Mouse (Mus musculus) liver, embryonic 13.5 days (tissue): Measurements from ENCODE around the gene Slc1a2. TPM values are rescaled to one million over a fixed set of nuclear protein-coding genes. Genes with fewer than 3 reads are reported as not detected.

Source experiments
- ATAC-seq: fragments of 200-750 bp; cut with Nextera tagmentation; 2 replicates; pipeline ENCODE4 v1.8.0; 2017; ENCODE audit warnings: low read depth, mild to moderate bottlenecking, moderate number of reproducible peaks, moderate library complexity
- DNase-seq: peaks from one replicate; pipeline ENCODE4 v3.0.0; 2022
- H3K27ac ChIP-seq: fragments of 300-500 bp; sonication (generic); 2 replicates; pipeline ENCODE4 v1.5.1; 2015; ENCODE audit warnings: moderate library complexity, mild to moderate bottlenecking, inconsistent platforms
- H3K27me3 ChIP-seq: fragments of 300-500 bp; sonication (generic); 2 replicates; pipeline ENCODE4 v1.6.1; 2015; ENCODE audit warnings: mild to moderate bottlenecking, inconsistent platforms
- H3K36me3 ChIP-seq: fragments of 300-500 bp; sonication (generic); 2 replicates; pipeline ENCODE4 v1.6.1; 2015; ENCODE audit warnings: mild to moderate bottlenecking, inconsistent platforms
- H3K4me1 ChIP-seq: fragments of 300-500 bp; sonication (generic); replicated peaks from 2 replicates; pipeline ENCODE4 v1.6.1; 2015; ENCODE audit warnings: inconsistent platforms
- H3K4me2 ChIP-seq: fragments of 300-500 bp; sonication (generic); 2 replicates; pipeline ENCODE4 v1.6.1; 2015; ENCODE audit warnings: inconsistent platforms, mild to moderate bottlenecking, moderate library complexity
- H3K4me3 ChIP-seq: fragments of 300-500 bp; sonication (generic); replicated peaks from 2 replicates; pipeline ENCODE4 v1.5.1; 2015; ENCODE audit warnings: mild to moderate bottlenecking, inconsistent platforms
- H3K9ac ChIP-seq: fragments of 300-500 bp; sonication (generic); 2 replicates; pipeline ENCODE4 v1.6.1; 2015; ENCODE audit warnings: mild to moderate bottlenecking, inconsistent platforms
- H3K9me3 ChIP-seq: fragments of 300-500 bp; sonication (generic); replicated peaks from 2 replicates; pipeline ENCODE4 v1.6.1; 2016; ENCODE audit warnings: inconsistent platforms
- WGBS: fragments of 180-500 bp; shearing (Covaris S2); methylation state at CpG from one replicate; pipeline ENCODE4 v1.1.7; 2015; ENCODE audit not compliant: insufficient replicate concordance; 5-methylcytosine and 5-hydroxymethylcytosine counted together
- polyA plus RNA-seq: library from polyadenylated mRNA; unstranded; fragments of >200 nt; fragmentation: Nextera tagmentation; extraction: Ambion mirVana; gene quantifications from 2 replicates; pipeline ENCODE4 v1.2.1, GENCODE M21; 2015

Slc1a2 gene
- polyA plus RNA-seq, 1 experiment from 2014 or later: 0.38 TPM

DNA sequence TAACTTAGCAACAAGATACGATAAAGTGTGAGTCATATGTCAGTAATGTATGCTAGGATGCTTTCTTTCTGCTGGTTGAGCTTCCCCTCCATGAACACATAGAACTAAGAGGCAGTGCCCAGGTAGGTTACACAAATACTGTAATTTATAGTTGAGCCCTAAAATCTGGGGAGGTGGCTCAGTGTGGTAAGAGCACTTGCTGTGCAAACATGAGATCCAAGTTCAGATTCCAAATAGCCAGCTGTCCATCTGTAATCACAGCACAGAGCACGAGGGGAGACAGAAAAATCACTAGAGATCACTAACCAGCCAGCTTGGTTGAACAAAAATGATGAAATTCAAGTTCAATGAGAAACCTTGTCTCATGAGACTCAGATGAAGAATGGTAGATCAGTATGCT lies 63.4 kb downstream of the Slc1a2 start:
- H3K4me3 ChIP-seq: no peak overlapping the region
- no peak overlapping the region for H3K4me2 ChIP-seq
- no peak overlapping the region for H3K27ac ChIP-seq
- H3K9ac ChIP-seq: no peak overlapping the region
- ATAC-seq (no peak), DNase-seq (no peak)
- H3K4me1 ChIP-seq: no peaks in the 10 kb centered on the region; the same call in 1 of the 2 replicates
- 53% methylated on average over 2 of the region's 2 CpGs for whole genome bisulfite sequencing
- H3K36me3 ChIP-seq: no peaks in the 10 kb centered on the region
- H3K27me3 ChIP-seq: no peaks in the 10 kb centered on the region
- no peaks in the 10 kb centered on the region for H3K9me3 ChIP-seq

DNA sequence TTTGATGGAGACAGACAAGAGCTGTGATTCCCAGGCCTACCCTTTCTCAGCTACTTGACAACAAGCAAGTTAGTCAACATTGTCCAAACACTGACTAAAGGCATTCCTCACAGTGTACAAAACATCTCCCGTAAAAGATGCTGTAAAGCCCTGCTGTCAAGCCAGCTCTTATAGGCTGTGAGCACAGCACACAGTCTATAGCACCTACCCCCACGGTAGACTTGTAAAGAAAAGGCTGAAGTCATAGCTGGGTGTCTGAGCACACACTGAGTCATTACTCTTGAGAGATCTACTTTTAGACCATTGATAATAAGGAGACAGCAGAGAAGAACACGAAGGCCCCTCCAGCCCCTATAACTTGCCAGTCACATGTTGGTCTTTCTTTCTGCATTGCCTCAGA lies 66.6 kb downstream of the Slc1a2 start:
- H3K9ac ChIP-seq: no peak overlapping the region
- H3K9me3 ChIP-seq: no peaks in the 10 kb centered on the region
- H3K27me3 ChIP-seq: no peaks in the 10 kb centered on the region
- H3K4me1 ChIP-seq: no peaks in the 10 kb centered on the region
- ATAC-seq: no peak
- H3K36me3 ChIP-seq: no peaks in the 10 kb centered on the region
- DNase-seq: no peak
- 64% methylated on average over 3 of the region's 3 CpGs for WGBS
- H3K4me2 ChIP-seq: no peak overlapping the region
- no peak overlapping the region for H3K27ac ChIP-seq
- no peak overlapping the region for H3K4me3 ChIP-seq

DNA sequence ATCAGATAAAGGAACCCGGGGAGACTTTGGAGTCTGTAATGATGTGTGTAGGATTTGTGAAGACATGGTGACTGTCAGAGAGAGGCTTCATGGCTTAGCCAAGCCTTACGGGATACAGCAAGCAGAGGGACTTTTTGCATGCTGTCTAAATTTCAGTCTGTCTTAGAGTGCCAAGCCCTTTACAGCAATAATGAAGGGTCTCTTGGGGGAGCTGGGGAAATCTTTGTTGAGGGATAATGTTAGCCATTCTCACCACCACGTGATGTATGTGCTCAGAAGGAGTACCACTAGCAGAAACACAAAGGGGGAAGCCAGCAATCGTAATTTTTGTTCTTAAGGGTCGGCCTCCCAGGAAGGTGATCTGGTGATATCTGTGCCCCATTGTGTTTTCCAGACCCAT lies 71.9 kb downstream of the Slc1a2 start:
- no peak overlapping the region for H3K4me2 ChIP-seq
- no peak overlapping the region for H3K9ac ChIP-seq
- no peaks in the 10 kb centered on the region for H3K27me3 ChIP-seq
- DNase-seq (no peak), ATAC-seq (no peak)
- 52% methylated on average over 5 of the region's 5 CpGs for WGBS
- no peaks in the 10 kb centered on the region for H3K36me3 ChIP-seq
- peaks cover 16% of the 10 kb centered on the region for H3K4me1 ChIP-seq
- H3K27ac ChIP-seq: no peak overlapping the region
- H3K4me3 ChIP-seq: no peak overlapping the region
- H3K9me3 ChIP-seq: no peaks in the 10 kb centered on the region

DNA sequence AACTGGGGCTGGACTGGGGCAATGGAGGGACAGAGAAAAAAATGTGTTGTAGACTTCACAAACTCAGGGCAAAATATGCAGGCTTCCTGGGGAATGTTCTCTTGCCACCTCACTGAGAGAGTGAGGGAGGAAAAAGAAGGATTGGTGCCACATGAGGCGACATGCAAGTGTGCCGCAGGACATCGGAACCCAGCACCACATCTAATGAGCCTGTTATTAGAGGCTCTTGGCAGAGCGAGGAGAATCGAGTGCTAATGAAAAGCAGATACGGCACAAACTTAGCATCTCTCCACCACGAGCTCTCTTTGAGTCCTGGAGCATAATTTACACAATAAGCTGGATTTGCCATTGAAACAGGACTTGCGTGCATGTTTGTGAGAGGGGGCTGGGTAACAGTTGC lies 72.3 kb downstream of the Slc1a2 start:
- Histone ChIP-seq H3K9ac (no peak overlapping the region), H3K4me2 (no peak overlapping the region), H3K27ac (no peak overlapping the region), H3K4me1 (peaks cover 16% of the 10 kb centered on the region), H3K4me3 (no peak overlapping the region), H3K27me3 (no peaks in the 10 kb centered on the region), H3K9me3 (no peaks in the 10 kb centered on the region), H3K36me3 (no peaks in the 10 kb centered on the region)
- ATAC-seq (no peak), DNase-seq (no peak)
- WGBS: 76% methylated on average over 8 of the region's 8 CpGs

DNA sequence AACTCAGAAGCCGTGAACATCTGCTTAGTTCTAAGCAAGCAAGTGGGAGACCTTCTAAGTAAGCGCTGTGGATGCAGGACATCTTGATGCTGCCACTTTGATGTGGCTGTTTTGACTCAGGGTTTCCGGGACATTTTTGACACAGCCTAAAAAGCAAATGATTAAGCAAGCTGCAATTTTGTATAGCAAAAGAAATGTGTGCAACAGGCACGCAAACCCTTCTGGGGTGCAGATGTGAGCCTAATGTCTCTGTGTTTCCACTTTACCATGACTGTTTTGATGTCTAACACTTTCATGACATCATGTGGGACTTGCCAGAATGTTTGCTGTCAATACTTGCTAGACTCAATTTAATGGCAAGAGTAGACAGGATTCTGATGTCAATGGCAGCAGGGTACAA lies 74.7 kb downstream of the Slc1a2 start:
- no peak for ATAC-seq
- no peak for DNase-seq
- Histone ChIP-seq H3K4me3 (no peak overlapping the region), H3K27me3 (no peaks in the 10 kb centered on the region), H3K27ac (no peak overlapping the region), H3K4me1 (peaks cover 16% of the 10 kb centered on the region), H3K9ac (no peak overlapping the region), H3K9me3 (no peaks in the 10 kb centered on the region), H3K36me3 (no peaks in the 10 kb centered on the region), H3K4me2 (no peak overlapping the region)
- 77% methylated on average over 4 of the region's 4 CpGs for WGBS

DNA sequence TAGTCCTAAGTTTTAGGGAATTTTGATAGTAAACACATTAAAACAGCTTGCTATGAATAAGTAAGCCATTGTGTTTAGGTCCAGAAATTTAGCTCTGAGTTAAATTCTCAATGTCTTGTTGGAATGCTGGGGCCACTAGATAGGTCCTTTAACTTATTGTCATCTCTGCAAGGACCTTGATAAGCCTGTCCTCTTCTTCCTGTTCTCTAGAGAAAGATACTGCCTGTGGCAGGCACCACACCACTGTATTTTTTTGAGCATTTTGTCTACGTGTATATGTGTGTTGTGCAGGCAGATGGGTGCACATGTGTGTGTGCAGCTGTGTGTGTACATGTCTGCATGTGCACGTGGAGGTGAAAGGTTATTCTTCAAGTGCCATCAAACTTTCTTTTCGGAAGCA lies 75.6 kb downstream of the Slc1a2 start:
- H3K27ac ChIP-seq: no peak overlapping the region
- no peaks in the 10 kb centered on the region for H3K27me3 ChIP-seq
- peaks cover 16% of the 10 kb centered on the region for H3K4me1 ChIP-seq
- 43% methylated on average over 3 of the region's 3 CpGs for WGBS
- H3K9ac ChIP-seq: no peak overlapping the region
- ATAC-seq (peak; percentile 77), DNase-seq (no peak)
- H3K4me2 ChIP-seq: no peak overlapping the region
- H3K9me3 ChIP-seq: no peaks in the 10 kb centered on the region
- H3K36me3 ChIP-seq: no peaks in the 10 kb centered on the region
- no peak overlapping the region for H3K4me3 ChIP-seq

DNA sequence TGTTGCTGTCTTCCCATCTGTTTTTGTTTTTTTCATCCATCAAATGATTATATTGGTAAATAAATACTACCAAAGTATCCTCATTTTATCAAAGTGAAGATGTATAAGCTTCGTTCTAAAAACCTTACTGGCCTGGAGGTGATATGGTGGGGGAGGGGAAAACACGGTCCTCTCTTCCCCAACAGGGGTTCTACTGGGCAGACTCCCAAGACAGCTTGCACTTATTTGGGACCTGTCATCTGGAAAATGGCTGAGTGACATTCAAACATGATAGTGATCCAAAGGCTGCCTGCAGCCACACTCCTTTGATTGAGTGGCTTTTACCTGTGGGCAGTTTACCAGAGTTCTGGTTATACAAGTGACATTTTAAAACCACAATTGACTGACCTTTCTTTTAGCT lies 76.6 kb downstream of the Slc1a2 start:
- Histone ChIP-seq H3K4me2 (no peak overlapping the region), H3K27ac (no peak overlapping the region), H3K27me3 (no peaks in the 10 kb centered on the region), H3K36me3 (no peaks in the 10 kb centered on the region), H3K9me3 (no peaks in the 10 kb centered on the region), H3K9ac (no peak overlapping the region), H3K4me1 (peaks cover 16% of the 10 kb centered on the region), H3K4me3 (no peak overlapping the region)
- no peak for DNase-seq
- WGBS: 51% methylated on average over 2 of the region's 2 CpGs
- ATAC-seq: no peak

DNA sequence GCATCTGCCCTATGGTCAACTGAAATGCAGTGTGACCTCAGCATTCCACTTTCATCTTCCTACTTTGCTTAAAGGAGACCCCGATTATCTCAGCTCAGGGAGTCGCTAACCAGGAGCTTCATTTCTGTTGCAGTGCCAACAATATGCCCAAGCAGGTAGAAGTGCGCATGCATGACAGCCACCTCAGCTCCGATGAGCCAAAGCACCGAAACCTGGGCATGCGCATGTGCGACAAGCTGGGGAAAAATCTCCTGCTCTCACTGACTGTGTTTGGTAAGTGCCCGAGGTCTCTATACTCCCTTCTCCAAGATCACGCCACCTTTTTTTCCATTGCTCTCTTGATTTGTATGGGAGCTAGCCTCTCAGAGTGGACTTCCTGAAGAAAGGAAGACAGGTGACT lies 77.4 kb downstream of the Slc1a2 start:
- Histone ChIP-seq H3K9me3 (no peaks in the 10 kb centered on the region), H3K27me3 (no peaks in the 10 kb centered on the region), H3K4me1 (peaks cover 16% of the 10 kb centered on the region), H3K36me3 (no peaks in the 10 kb centered on the region), H3K4me2 (no peak overlapping the region), H3K9ac (no peak overlapping the region), H3K4me3 (no peak overlapping the region), H3K27ac (no peak overlapping the region)
- DNase-seq: no peak
- no peak for ATAC-seq
- WGBS: 80% methylated on average over 9 of the region's 9 CpGs

DNA sequence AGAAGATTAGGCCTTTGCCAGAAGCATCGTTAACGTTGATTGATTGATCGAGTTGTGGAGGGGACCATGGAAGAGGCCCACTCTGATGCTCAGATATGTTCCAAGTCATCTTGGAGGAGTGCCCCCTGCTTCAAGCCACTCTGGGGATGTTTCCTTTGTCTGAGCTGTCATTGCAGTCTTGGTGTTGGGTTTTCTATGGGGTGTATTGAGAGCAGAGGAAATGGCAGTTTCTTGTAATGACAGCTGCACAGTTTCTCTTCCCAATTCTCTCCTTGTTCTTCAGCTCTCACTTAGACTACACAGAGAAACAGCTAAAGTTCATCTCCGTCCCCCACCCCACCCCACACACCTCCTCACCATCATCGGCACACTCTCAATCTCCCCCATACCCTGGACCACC lies 78.0 kb downstream of the Slc1a2 start:
- H3K36me3 ChIP-seq: no peaks in the 10 kb centered on the region
- H3K9me3 ChIP-seq: no peaks in the 10 kb centered on the region
- no peak overlapping the region for H3K4me2 ChIP-seq
- peaks cover 16% of the 10 kb centered on the region for H3K4me1 ChIP-seq
- WGBS: 68% methylated on average over 5 of the region's 5 CpGs
- ATAC-seq: no peak
- H3K27ac ChIP-seq: no peak overlapping the region
- H3K27me3 ChIP-seq: no peaks in the 10 kb centered on the region
- no peak for DNase-seq
- no peak overlapping the region for H3K9ac ChIP-seq
- no peak overlapping the region for H3K4me3 ChIP-seq

DNA sequence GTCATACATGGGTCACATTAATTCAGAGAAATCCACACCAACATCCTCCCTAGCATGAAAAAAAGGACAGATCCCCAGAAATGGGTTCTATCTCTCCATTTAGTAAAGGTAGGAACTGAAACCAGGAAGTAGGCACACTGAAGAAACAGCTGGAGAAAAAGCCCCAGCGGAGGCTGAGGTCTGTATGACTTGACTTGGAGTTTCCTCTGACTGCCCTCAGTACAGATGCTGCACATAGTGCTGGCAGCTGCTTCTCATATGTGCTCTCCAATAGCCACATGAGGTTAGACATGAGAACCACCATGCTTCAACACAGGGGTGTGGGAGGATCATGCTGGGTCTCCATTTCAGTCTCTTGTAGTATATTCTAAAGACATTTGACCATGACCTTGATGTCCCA lies 80.4 kb downstream of the Slc1a2 start:
- H3K4me3 ChIP-seq: no peak overlapping the region
- H3K4me2 ChIP-seq: no peak overlapping the region
- 58% methylated on average over 1 of the region's 1 CpGs for WGBS
- H3K27ac ChIP-seq: no peak overlapping the region
- no peaks in the 10 kb centered on the region for H3K9me3 ChIP-seq
- no peak overlapping the region for H3K9ac ChIP-seq
- ATAC-seq: no peak
- no peak for DNase-seq
- H3K36me3 ChIP-seq: no peaks in the 10 kb centered on the region
- H3K27me3 ChIP-seq: no peaks in the 10 kb centered on the region
- H3K4me1 ChIP-seq: peaks cover 9% of the 10 kb centered on the region

DNA sequence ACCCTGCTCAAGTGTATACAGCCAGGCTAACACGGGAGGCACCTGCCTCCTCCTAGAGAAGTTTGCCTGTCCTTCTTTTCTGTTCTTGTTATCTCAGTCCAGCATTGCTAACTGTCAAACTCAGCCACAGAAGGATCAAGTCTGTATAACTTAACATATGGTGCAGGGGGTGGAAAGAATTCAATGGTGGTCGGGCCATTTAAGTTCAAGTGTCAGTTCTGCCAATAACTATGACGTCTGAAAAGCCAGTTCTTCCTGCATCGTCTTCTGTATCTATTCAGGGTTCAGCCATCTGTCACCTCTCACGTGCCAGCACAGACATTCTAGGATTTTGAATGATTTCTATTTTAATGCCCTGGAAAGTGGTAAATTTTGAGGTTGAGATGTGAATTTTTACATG lies 84.2 kb downstream of the Slc1a2 start:
- no peaks in the 10 kb centered on the region for H3K27me3 ChIP-seq
- peaks cover 20% of the 10 kb centered on the region for H3K4me1 ChIP-seq
- H3K9ac ChIP-seq: no peak overlapping the region
- no peak overlapping the region for H3K4me3 ChIP-seq
- ATAC-seq: no peak
- H3K9me3 ChIP-seq: no peaks in the 10 kb centered on the region
- H3K4me2 ChIP-seq: no peak overlapping the region
- no peak for DNase-seq
- H3K27ac ChIP-seq: no peak overlapping the region
- H3K36me3 ChIP-seq: no peaks in the 10 kb centered on the region
- WGBS: 24% methylated on average over 5 of the region's 5 CpGs

DNA sequence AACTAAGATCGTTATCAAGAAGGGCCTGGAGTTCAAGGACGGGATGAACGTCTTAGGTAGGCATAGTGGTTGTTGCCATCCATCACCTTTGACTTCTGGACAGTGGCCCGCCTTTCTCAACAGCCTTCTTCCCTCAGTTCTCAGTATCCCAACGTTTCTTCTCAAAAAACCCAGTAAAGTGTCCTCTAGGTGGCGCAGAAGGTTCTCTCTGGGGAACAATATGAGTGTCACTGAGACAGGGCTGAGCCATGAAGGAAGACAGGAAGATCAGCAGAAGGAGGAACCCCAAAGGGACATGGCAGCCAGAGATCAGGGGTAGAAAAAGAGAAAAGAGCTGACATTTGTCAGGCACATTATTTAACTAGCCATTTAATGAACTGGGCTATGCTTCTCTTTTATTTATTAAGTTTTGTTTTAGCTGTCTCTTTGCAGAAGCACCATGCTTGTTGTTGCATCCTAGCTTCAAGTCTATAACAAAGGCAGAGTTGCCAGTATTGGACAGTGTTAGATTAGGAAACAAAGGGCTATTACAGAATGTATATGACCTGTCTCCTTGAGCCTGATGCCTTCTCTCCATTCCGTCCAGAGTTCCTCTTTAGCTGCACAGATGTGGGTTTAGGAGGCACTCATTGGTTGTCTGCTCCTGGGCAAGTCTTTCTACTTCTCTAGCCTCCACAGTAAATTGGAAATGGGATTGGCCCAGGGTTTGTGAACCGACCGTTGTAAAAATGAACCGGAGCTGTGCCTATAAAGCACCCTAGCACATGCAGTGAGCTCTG lies 85.6 kb downstream of the Slc1a2 start:
- Histone ChIP-seq H3K9me3 (no peaks in the 10 kb centered on the region), H3K36me3 (no peaks in the 10 kb centered on the region), H3K4me2 (no peak overlapping the region), H3K27me3 (no peaks in the 10 kb centered on the region), H3K9ac (no peak overlapping the region), H3K4me3 (no peak overlapping the region), H3K4me1 (peaks cover 20% of the 10 kb centered on the region), H3K27ac (no peak overlapping the region)
- WGBS: 34% methylated on average over 10 of the region's 10 CpGs
- no peak for ATAC-seq
- DNase-seq: peak; percentile 53
